Mouse (Mus musculus) liver, adult 2 months (tissue): Measurements from ENCODE around the gene Gm49396.

Source experiments
- CTCF ChIP-seq: fragments of 200-500 bp; IDR thresholded peaks from 2 replicates; pipeline ENCODE4 v1.5.1; 2011; ENCODE audit warnings: low read depth, low read length, control low read depth
- POLR2A ChIP-seq: fragments of 200-500 bp; IDR thresholded peaks from 2 replicates; pipeline ENCODE4 v1.6.1; 2011; ENCODE audit warnings: low read length, control low read depth; ENCODE audit not compliant: insufficient read depth; ENCODE audit errors: extremely low read depth

DNA sequence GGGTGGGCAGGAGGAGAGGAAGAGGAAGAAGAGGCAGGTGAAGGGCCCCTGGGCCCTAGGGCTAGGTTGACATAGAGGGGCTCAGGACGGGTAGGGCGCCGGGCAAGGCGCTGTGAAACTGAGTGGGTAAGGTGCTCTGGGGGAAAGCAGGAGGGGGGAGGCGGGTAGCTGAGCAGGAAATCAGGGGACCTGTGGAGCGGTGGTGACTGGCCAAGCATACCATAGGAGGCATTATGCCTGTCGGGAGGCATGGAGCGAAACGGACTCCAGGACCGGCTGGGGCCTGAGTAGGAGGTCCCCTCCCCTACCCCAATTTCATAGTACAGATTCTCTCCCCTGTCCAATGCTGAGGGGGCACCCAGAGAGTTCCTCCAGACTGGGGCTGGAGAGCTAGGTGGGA lies 40.3 kb upstream of the Gm49396 start:
- TF ChIP-seq POLR2A (no peak), CTCF (no peak)
